Mouse (Mus musculus) stomach, embryonic 15.5 days (tissue): ENCODE data around the gene Hspa8. TPM values are rescaled to one million over a fixed set of nuclear protein-coding genes. Genes with fewer than 3 reads are reported as not detected.

Experiments used
- ATAC-seq: fragments of 200-750 bp; cut with Nextera tagmentation; 2 replicates; pipeline ENCODE4 v1.8.0; 2017; ENCODE audit warnings: low read depth, moderate number of reproducible peaks, moderate TSS enrichment; ENCODE audit not compliant: insufficient read depth, low FRiP score
- H3K27ac ChIP-seq: fragments of 300-500 bp; sonication (generic); 2 replicates; pipeline ENCODE4 v1.5.1; 2015; ENCODE audit warnings: mild to moderate bottlenecking, inconsistent platforms
- H3K27me3 ChIP-seq: fragments of 300-500 bp; sonication (generic); replicated peaks from 2 replicates; pipeline ENCODE4 v1.6.1; 2015; ENCODE audit warnings: inconsistent platforms
- H3K36me3 ChIP-seq: fragments of 300-500 bp; sonication (generic); 2 replicates; pipeline ENCODE4 v1.6.1; 2015; ENCODE audit warnings: inconsistent platforms
- H3K4me1 ChIP-seq: fragments of 300-500 bp; sonication (generic); 2 replicates; pipeline ENCODE4 v1.6.1; 2015; ENCODE audit warnings: inconsistent platforms
- H3K4me2 ChIP-seq: fragments of 300-500 bp; sonication (generic); 2 replicates; pipeline ENCODE4 v1.6.1; 2015; ENCODE audit warnings: mild to moderate bottlenecking, inconsistent platforms
- H3K4me3 ChIP-seq: fragments of 300-500 bp; sonication (generic); replicated peaks from 2 replicates; pipeline ENCODE4 v1.5.1; 2015; ENCODE audit warnings: inconsistent platforms
- H3K9ac ChIP-seq: fragments of 300-500 bp; sonication (generic); 2 replicates; pipeline ENCODE4 v1.6.1; 2015; ENCODE audit warnings: inconsistent platforms
- H3K9me3 ChIP-seq: fragments of 300-500 bp; sonication (generic); 2 replicates; pipeline ENCODE4 v1.6.1; 2016; ENCODE audit warnings: inconsistent platforms
- WGBS: fragments of 180-500 bp; shearing (Covaris S2); methylation state at CpG from one replicate; pipeline ENCODE4 v1.1.7; 2015; 5-methylcytosine and 5-hydroxymethylcytosine counted together
- polyA plus RNA-seq: library from polyadenylated mRNA; unstranded; fragments of >200 nt; fragmentation: Nextera tagmentation; extraction: Ambion mirVana; gene quantifications from 2 replicates; pipeline ENCODE4 v1.2.1, GENCODE M21; 2015

Gene Hspa8
- polyA plus RNA-seq, 1 experiment from 2014 or later = 2,024 TPM

DNA sequence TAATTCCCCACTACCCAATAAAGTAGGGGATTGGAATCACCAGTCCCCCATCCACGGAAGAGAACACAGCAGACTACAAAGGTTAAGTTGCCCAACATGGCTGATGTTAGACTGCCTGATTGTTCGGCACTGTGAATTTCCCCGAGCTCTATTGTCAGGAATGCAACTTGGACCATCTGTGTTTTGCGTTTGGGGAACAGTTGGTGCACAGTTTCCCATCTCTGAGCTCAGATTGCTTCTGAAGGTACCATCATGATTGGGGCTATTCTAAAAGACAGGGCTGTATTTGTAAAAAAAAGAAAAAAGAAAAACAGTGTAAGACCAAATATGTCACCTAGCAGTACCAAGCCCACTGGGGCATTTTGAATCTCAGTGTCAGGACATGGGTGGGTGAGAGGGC, 26.6 kb downstream of the Hspa8 start:
- H3K4me1 ChIP-seq = no peaks in the 10 kb centered on the region
- WGBS = 82% methylated on average over 4 of the region's 4 CpGs
- no peak for ATAC-seq
- no peaks in the 10 kb centered on the region for H3K27me3 ChIP-seq
- H3K4me2 ChIP-seq = no peak overlapping the region
- no peaks in the 10 kb centered on the region for H3K9me3 ChIP-seq
- H3K9ac ChIP-seq = no peak overlapping the region
- no peaks in the 10 kb centered on the region for H3K36me3 ChIP-seq
- no peak overlapping the region for H3K27ac ChIP-seq
- H3K4me3 ChIP-seq = no peak overlapping the region

DNA sequence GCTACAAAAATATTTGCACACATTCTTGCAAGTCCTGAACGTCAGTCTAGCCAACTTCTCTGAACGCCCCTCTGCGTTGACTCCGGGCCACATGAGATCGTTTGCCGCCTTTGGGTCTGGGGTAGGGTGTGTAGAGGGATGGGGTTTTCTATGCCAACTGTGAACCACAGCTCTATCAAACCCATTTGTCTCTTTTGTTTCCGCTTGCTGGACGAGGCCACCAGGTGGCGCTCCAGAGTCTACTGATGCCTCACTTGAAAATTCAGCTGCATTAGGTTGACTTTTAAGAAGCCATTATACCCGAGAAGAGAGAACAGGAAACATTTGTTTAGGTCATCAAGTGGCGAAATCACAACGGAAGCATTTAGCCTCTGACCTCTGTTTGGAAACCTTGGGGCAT, 33.8 kb downstream of the Hspa8 start:
- Histone ChIP-seq H3K27ac (no peak overlapping the region), H3K4me2 (no peak overlapping the region), H3K4me1 (no peaks in the 10 kb centered on the region), H3K9me3 (no peaks in the 10 kb centered on the region; the same call in 1 of the 2 replicates), H3K4me3 (no peak overlapping the region), H3K27me3 (no peaks in the 10 kb centered on the region), H3K9ac (no peak overlapping the region), H3K36me3 (no peaks in the 10 kb centered on the region)
- 4% methylated on average over 12 of the region's 12 CpGs for WGBS
- ATAC-seq = no peak

DNA sequence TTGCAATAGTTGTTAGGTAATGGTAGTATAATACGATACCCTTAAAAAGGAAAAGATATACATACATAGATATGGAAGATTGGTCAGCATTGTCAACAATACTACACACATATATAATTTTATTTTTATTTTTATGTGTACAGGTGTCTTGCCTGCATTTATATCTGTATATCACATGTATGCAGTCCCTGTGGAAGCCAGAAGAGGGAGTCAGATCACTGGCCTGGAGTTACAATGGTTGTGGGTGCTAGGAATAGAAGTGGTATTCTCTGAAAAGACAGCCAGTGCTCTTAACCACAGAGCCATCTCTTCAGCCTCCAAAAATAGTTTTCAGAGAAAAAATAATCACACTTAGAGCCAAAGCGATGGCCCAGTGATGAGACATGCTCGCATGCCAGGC, 35.9 kb downstream of the Hspa8 start:
- Histone ChIP-seq H3K36me3 (no peaks in the 10 kb centered on the region), H3K4me3 (no peak overlapping the region), H3K27ac (no peak overlapping the region), H3K4me1 (no peaks in the 10 kb centered on the region), H3K9me3 (no peaks in the 10 kb centered on the region; the same call in 1 of the 2 replicates), H3K27me3 (no peaks in the 10 kb centered on the region), H3K9ac (no peak overlapping the region), H3K4me2 (no peak overlapping the region)
- no peak for ATAC-seq
- WGBS = 83% methylated on average over 3 of the region's 3 CpGs

DNA sequence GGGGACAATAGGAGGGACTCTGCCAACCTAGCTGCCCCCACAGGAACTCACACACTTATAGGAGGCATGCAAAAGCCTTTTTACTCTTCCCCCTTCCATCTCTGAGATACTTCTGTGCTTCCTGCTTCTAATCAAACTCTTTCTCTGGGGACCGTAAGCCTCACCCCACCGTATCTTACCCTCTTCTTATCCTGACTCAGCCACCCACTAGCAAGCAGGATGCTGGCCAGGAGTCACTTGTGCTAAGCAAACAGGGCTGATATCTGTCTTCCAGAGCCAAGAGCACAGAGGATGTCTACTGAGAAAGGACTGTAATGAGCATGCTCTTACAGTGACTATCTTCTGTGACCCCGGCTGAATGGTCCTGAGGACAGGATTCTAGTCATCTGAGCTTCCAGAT, 38.9 kb downstream of the Hspa8 start:
- Histone ChIP-seq H3K27ac (no peak overlapping the region), H3K9ac (no peak overlapping the region), H3K4me3 (no peak overlapping the region), H3K9me3 (no peaks in the 10 kb centered on the region; the same call in 1 of the 2 replicates), H3K4me1 (no peaks in the 10 kb centered on the region), H3K4me2 (no peak overlapping the region), H3K27me3 (no peaks in the 10 kb centered on the region), H3K36me3 (no peaks in the 10 kb centered on the region)
- no peak for ATAC-seq
- WGBS = 71% methylated on average over 3 of the region's 3 CpGs

DNA sequence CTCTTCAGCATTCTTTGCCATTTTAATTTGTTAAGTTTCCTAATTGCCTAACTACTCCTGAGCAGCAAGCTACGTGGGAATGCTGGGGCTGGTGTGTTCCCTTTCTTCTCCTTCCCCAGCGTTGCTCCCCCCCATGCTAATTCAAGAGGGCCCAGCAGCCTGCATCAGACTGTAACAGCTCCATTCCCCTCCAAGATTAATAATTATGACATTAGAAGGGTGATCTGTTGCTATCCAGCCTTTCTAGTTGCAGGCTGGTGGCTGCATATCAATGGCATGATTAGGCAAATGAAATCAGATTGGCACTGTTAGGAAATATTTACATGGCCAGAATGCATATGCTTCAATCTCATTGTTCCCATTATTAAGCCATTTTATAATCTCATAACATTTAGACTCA, 50.7 kb downstream of the Hspa8 start:
- WGBS = 43% methylated on average over 2 of the region's 2 CpGs
- ATAC-seq = no peak
- H3K9ac ChIP-seq = no peak overlapping the region
- no peak overlapping the region for H3K27ac ChIP-seq
- no peaks in the 10 kb centered on the region for H3K9me3 ChIP-seq
- H3K4me3 ChIP-seq = no peak overlapping the region
- H3K4me2 ChIP-seq = no peak overlapping the region
- no peaks in the 10 kb centered on the region for H3K27me3 ChIP-seq
- no peaks in the 10 kb centered on the region for H3K4me1 ChIP-seq
- H3K36me3 ChIP-seq = no peaks in the 10 kb centered on the region

DNA sequence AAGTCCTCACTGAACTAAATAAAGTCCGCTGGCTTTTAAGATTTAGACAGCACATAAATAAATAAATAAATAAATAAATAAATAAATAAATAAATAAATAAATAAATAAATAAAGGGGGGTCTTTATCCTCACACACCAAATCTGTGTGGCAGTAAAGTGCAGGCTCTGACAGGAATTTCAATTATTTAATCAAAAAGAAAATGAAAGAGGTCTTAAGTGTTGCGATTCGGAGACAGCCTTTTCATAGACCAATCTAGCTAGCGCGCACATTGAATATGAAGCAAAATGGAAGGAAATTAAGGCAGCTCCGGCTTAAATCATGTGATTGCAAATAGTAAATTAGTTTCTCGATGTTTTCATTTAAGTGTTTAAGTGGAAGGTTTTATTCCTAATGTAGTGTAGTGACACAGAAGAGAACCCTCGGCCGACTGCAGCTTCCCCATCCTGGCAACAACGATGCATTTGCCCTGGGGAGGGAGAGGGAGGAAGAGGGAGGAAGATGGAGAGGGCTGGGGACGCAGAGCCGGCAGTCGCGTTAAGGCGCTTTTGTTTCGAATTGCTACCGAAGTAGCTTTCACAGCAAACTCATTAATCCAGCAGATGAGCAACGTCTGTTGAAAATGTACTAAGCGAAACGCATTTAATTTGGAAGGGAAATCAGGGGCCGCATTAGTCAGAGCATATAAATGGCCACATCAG, 57.8 kb downstream of the Hspa8 start:
- Histone ChIP-seq H3K36me3 (no peaks in the 10 kb centered on the region), H3K27me3 (peaks cover 13% of the 10 kb centered on the region; the same call in 1 of the 2 replicates), H3K4me1 (no peaks in the 10 kb centered on the region), H3K27ac (no peak overlapping the region), H3K4me3 (peak overlapping the region; percentile 22), H3K9ac (no peak overlapping the region), H3K4me2 (peak overlapping the region; percentile 49), H3K9me3 (no peaks in the 10 kb centered on the region)
- no peak for ATAC-seq
- WGBS = 13% methylated on average over 21 of the region's 21 CpGs

DNA sequence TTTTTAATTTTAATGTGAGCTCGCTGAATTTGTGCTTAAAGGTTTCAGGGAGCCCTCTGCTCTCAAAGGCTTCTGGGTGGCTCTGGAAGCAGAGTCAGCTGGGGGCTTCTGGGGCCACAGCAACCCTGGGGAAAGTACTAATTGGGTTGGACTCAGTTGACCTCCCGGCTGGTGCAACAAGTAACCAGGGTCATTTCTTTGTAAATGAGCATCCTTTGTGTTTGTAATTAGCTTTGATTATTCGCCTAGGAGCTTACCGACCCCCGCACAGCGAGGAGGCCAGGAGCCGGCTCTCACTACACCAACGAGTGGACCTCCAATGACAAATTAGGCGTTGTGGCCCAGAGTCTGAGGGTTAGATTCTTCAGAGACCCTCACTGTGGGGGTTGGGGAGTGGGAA, 58.4 kb downstream of the Hspa8 start:
- H3K27ac ChIP-seq = no peak overlapping the region
- peak overlapping the region; percentile 49 for H3K4me2 ChIP-seq
- H3K4me1 ChIP-seq = no peaks in the 10 kb centered on the region
- H3K9ac ChIP-seq = no peak overlapping the region
- no peaks in the 10 kb centered on the region for H3K9me3 ChIP-seq
- H3K27me3 ChIP-seq = peaks cover 13% of the 10 kb centered on the region; the same call in 1 of the 2 replicates
- H3K36me3 ChIP-seq = no peaks in the 10 kb centered on the region
- H3K4me3 ChIP-seq = peak overlapping the region; percentile 22; the same call in 1 of the 2 replicates
- ATAC-seq = no peak
- WGBS = 12% methylated on average over 9 of the region's 9 CpGs

Other genes starting within 250 kb of the Hspa8 start
- not detected in 2 replicates for gene Gm21915, start 130.4 kb upstream of the Hspa8 start, polyA plus RNA-seq
- gene Clmp, start 115.0 kb upstream of the Hspa8 start, polyA plus RNA-seq = 27.2 and 29.2 TPM in 2 replicates
- gene Bsx, start 73.1 kb downstream of the Hspa8 start, polyA plus RNA-seq = not detected in 2 replicates
- 0.05 TPM in 2 replicates for gene Jhy, start 163.1 kb downstream of the Hspa8 start, polyA plus RNA-seq
- gene Crtam, start 203.6 kb downstream of the Hspa8 start, polyA plus RNA-seq = 0.06 TPM in 1 of 2 replicates, not detected in the other